Mouse (Mus musculus): ENCODE measurements at regions not wholly inside any gene's neighbourhood (a gene's known extent, or its start where the extent isn't known, plus 50 kb on each side); places are given as distances from the start of the nearest gene placed in this dataset.

- no peak overlapping the region for H3K4me2 ChIP-seq (ENCODE audit: low read length)
- no peaks in the 10 kb centered on the region for H3K27me3 ChIP-seq (ENCODE audit: insufficient read depth, low read length)
- no peaks in the 10 kb centered on the region for H3K4me1 ChIP-seq (replicated peaks; ENCODE audit: insufficient read depth, low read length)
- no peak for TF ChIP-seq CTCF (IDR thresholded peaks at IDR 0.05; ENCODE audit: low read depth)
- H3K4me3 ChIP-seq (replicated peaks; ENCODE audit: low read depth, low read length): no peak overlapping the region
- no peaks in the 10 kb centered on the region for H3K9me3 ChIP-seq (replicated peaks; ENCODE audit: low read length)
- DNase-seq (ENCODE audit: low spot score): no peak
- 92% methylated on average over 5 of the region's 5 CpGs for WGBS
- H3K9ac ChIP-seq (ENCODE audit: low read depth, low read length): no peak overlapping the region
- H3K27ac ChIP-seq: no peak overlapping the region
- no peak for ATAC-seq (replicated peaks; ENCODE audit: low FRiP score, low read depth)
- H3K36me3 ChIP-seq (ENCODE audit: insufficient read depth, low read length): no peaks in the 10 kb centered on the region
These were observed 171.9 kb upstream of the Rreb1 start for GRCm38 (mm10) chr13:37606250-37606649.

DNA sequence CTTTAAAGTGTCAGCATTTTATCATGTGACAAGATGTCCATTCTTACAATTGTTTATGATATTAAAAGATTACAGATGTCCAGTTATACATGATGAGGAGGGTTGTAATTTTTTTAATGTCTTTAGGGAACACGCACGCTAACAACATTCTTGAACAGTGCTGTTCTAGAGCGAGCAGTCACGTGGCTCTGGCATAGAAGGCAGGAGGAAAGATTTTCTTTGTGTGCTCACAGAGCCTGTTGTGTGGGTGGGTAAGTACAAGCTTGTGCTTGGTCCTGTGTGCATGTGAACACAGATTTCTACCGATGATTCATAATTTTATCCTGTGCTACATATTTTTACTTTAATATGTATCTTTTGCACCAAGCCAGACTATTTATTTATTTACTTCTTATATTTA, 169.1 kb upstream of the Rreb1 start:
- no peaks in the 10 kb centered on the region for H3K27me3 ChIP-seq (ENCODE audit: insufficient read depth, low read length)
- no peak overlapping the region for H3K9ac ChIP-seq (ENCODE audit: low read depth, low read length)
- no peak overlapping the region for H3K4me2 ChIP-seq (ENCODE audit: low read length)
- ATAC-seq (replicated peaks; ENCODE audit: low FRiP score, low read depth): no peak
- H3K4me3 ChIP-seq (replicated peaks; ENCODE audit: low read depth, low read length): no peak overlapping the region
- 77% methylated on average over 5 of the region's 5 CpGs for WGBS
- TF ChIP-seq CTCF (IDR thresholded peaks at IDR 0.05; ENCODE audit: low read depth): no peak
- H3K9me3 ChIP-seq (replicated peaks; ENCODE audit: low read length): no peaks in the 10 kb centered on the region
- no peaks in the 10 kb centered on the region for H3K4me1 ChIP-seq (replicated peaks; ENCODE audit: insufficient read depth, low read length)
- H3K27ac ChIP-seq: no peak overlapping the region
- no peaks in the 10 kb centered on the region for H3K36me3 ChIP-seq (ENCODE audit: insufficient read depth, low read length)
- no peak for DNase-seq (ENCODE audit: low spot score)

DNA sequence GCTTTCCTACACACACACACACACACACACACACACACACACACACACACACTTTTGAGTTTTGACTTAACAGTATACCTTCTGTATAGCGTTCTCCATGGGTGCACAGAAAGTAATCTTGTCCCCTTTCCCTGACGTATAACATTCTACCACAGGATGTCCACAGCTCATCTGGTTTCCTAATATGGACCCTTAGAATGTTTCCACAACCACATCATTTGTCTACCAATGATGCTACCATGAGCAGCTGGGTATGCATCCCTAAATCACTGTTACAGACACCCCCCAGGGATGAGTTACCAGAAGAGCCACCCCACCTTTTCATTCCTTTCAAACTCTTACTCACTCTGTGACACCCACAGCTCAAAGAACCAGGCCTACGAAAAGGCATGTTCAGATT, 166.8 kb upstream of the Rreb1 start:
- no peak overlapping the region for H3K27ac ChIP-seq
- no peak overlapping the region for H3K4me3 ChIP-seq (replicated peaks; ENCODE audit: low read depth, low read length)
- 79% methylated on average over 3 of the region's 3 CpGs for WGBS
- H3K9ac ChIP-seq (ENCODE audit: low read depth, low read length): no peak overlapping the region
- ATAC-seq (replicated peaks; ENCODE audit: low FRiP score, low read depth) (no peak), DNase-seq (ENCODE audit: low spot score) (no peak)
- no peaks in the 10 kb centered on the region for H3K27me3 ChIP-seq (ENCODE audit: insufficient read depth, low read length)
- no peak for TF ChIP-seq CTCF (IDR thresholded peaks at IDR 0.05; ENCODE audit: low read depth)
- H3K4me1 ChIP-seq (replicated peaks; ENCODE audit: insufficient read depth, low read length): no peaks in the 10 kb centered on the region
- H3K4me2 ChIP-seq (ENCODE audit: low read length): no peak overlapping the region
- no peaks in the 10 kb centered on the region for H3K9me3 ChIP-seq (replicated peaks; ENCODE audit: low read length)
- H3K36me3 ChIP-seq (ENCODE audit: insufficient read depth, low read length): no peaks in the 10 kb centered on the region

DNA sequence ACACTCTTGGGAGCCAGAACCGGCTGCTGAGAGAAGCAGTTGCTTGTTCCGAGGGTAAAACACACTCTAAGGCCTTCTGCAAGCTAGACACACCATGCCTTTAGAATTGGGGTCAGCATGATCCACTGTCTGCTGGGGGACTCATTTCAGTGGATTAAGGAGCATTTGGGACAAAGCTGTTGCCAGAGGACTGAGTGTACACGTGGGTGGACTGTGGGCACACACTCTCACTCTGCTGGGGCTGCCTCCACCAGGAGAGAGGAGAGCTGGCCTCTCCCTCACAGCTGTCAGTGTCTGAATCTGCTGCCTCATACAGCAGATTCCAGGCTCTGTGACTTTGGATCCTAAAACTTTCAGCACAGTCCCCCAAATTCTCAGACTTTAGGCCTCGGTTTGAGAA, 161.2 kb upstream of the Rreb1 start:
- DNase-seq (ENCODE audit: low spot score) (no peak), ATAC-seq (replicated peaks; ENCODE audit: low FRiP score, low read depth) (no peak)
- Histone ChIP-seq H3K27ac (no peak overlapping the region), H3K9ac (ENCODE audit: low read depth, low read length) (no peak overlapping the region), H3K4me2 (ENCODE audit: low read length) (no peak overlapping the region), H3K36me3 (ENCODE audit: insufficient read depth, low read length) (no peaks in the 10 kb centered on the region), H3K27me3 (ENCODE audit: insufficient read depth, low read length) (no peaks in the 10 kb centered on the region), H3K9me3 (replicated peaks; ENCODE audit: low read length) (no peaks in the 10 kb centered on the region), H3K4me1 (replicated peaks; ENCODE audit: insufficient read depth, low read length) (peaks cover 9% of the 10 kb centered on the region), H3K4me3 (replicated peaks; ENCODE audit: low read depth, low read length) (no peak overlapping the region)
- 95% methylated on average over 4 of the region's 4 CpGs for WGBS
- no peak for TF ChIP-seq CTCF (IDR thresholded peaks at IDR 0.05; ENCODE audit: low read depth)

- H3K27me3 ChIP-seq (ENCODE audit: insufficient read depth, low read length): no peaks in the 10 kb centered on the region
- H3K4me3 ChIP-seq (replicated peaks; ENCODE audit: low read depth, low read length): no peak overlapping the region
- H3K36me3 ChIP-seq (ENCODE audit: insufficient read depth, low read length): no peaks in the 10 kb centered on the region
- DNase-seq (ENCODE audit: low spot score) (peak; percentile 54), ATAC-seq (replicated peaks; ENCODE audit: low FRiP score, low read depth) (peak; percentile 81)
- H3K4me2 ChIP-seq (ENCODE audit: low read length): no peak overlapping the region
- H3K9ac ChIP-seq (ENCODE audit: low read depth, low read length): no peak overlapping the region
- no peak; the same call in 1 of the 2 replicates for TF ChIP-seq CTCF (IDR thresholded peaks at IDR 0.05; ENCODE audit: low read depth)
- 34% methylated on average over 11 of the region's 11 CpGs for WGBS
- H3K27ac ChIP-seq: peak overlapping the region; percentile 66; the same call in 1 of the 2 replicates
- H3K4me1 ChIP-seq (replicated peaks; ENCODE audit: insufficient read depth, low read length): peaks cover 9% of the 10 kb centered on the region
- H3K9me3 ChIP-seq (replicated peaks; ENCODE audit: low read length): no peaks in the 10 kb centered on the region
These were observed 158.1 kb upstream of the Rreb1 start for GRCm38 (mm10) chr13:37619841-37620725.

DNA sequence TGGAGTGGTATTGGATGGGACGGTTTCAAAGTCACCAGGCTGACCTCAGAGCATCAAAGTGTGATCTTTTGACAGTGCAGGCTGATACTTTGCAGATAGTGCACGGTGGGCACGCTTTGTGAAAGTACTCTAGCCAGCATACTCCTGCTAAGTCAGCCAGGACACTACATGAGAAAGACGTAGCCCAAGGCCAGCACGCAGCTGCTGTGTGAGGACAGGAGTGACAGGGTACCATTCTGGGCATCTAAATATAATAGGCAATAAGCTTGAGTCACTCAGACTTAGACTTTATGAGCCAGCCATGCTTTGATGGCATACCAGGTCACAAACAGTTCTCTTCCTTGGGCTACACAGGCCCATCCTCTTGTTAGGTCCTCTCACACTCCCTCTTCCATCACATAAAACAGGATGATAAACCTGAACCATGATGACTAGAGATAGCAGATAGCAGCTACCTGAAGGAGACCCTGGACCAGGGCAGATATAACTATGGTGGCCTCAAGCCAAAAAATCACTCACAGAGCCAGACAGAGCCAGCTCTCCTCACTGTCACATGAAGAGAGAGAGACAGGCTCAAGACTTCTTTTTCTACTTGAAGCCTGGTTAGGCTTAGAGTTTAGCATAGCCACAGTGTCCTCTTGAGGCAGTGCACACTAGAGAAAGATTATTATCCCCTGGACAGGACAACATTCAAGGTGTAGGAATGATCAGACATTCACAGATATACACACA, 156.7 kb upstream of the Rreb1 start:
- Histone ChIP-seq H3K9ac (ENCODE audit: low read depth, low read length) (no peak overlapping the region), H3K27ac (no peak overlapping the region), H3K9me3 (replicated peaks; ENCODE audit: low read length) (no peaks in the 10 kb centered on the region), H3K4me1 (replicated peaks; ENCODE audit: insufficient read depth, low read length) (peaks cover 9% of the 10 kb centered on the region), H3K4me2 (ENCODE audit: low read length) (no peak overlapping the region), H3K27me3 (ENCODE audit: insufficient read depth, low read length) (no peaks in the 10 kb centered on the region), H3K36me3 (ENCODE audit: insufficient read depth, low read length) (no peaks in the 10 kb centered on the region), H3K4me3 (replicated peaks; ENCODE audit: low read depth, low read length) (no peak overlapping the region)
- ATAC-seq (replicated peaks; ENCODE audit: low FRiP score, low read depth): no peak
- TF ChIP-seq CTCF (IDR thresholded peaks at IDR 0.05; ENCODE audit: low read depth): peak; percentile 27; the same call in 1 of the 2 replicates
- 94% methylated on average over 5 of the region's 5 CpGs for WGBS
- DNase-seq (ENCODE audit: low spot score): no peak

All from kidney, postnatal 0 days (tissue).